Mouse (Mus musculus): ENCODE data around the gene Abo.

DNA sequence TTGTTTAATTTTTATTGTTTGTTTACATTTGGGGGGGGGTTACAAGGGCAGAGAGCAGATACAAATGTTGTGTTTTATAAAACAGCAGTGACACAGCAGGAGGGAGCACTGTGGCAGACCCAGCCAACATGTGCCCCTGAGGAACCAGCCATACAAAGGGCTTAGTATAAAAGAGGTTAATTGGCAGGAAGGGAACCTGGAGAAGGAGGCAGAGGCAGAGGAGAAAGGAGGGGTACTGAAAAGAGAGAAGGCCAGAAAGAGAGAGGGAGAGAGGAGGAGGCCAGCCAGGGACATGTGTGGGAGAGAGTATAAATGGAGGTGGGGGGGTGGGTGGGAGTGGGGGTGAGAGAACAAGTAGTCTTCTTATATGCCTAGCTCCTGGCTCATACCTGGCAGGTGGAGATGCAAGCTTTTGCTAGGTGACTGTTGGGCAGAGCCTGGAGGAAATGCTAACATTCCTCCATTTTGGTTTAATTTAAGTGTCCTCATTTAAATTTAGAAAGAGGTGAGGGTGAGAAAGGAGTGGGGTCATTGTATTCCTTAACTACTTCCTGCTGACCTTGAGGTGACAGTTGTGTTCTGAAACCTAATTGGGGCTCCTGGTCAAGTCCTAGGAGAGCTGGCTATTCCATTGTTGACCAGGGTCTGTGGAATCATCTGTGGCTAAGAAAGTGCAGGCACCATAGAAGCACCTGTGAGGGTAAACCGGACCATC lies 37.4 kb downstream of the Abo start:
- TF ChIP-seq GATA1 (IDR thresholded peaks at IDR 0.05; ENCODE audit: borderline replicate concordance, low read length) = no peak
- TF ChIP-seq FLI1 (IDR thresholded peaks at IDR 0.05; ENCODE audit: low read length) = no peak

All from megakaryocyte, embryonic 14.5 days (primary cell).